Mouse (Mus musculus): ENCODE data around the gene Sec14l1. TPM values are rescaled to one million over a fixed set of nuclear protein-coding genes. Genes with fewer than 3 reads are reported as not detected.

Sec14l1 gene
- polyA plus RNA-seq, 1 experiment from 2014 or later, result 25.4 TPM

DNA sequence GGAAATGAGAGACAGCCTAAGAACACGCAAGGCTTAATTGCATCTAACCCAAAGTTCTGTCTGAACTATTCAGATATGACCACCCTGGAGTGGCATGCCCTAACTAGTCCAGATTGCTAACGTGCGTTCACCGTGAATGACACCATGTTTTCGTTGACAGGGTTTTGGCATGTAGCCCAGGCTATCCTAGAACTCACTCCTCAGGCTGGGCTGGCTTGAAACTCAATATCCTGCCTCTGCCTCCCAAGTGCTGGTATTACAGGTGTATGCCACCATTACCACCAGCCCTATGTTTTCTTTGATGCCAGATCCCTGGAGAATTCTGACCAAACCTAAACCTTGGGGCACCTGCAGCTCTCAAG lies 45.0 kb downstream of the Sec14l1 start:
- no peak overlapping the region for H3K4me3 ChIP-seq (ENCODE audit: low read depth, low read length)
- no peak overlapping the region for H3K9ac ChIP-seq (replicated peaks; ENCODE audit: low read length)
- no peaks in the 10 kb centered on the region for H3K27me3 ChIP-seq (ENCODE audit: control insufficient read depth, insufficient read depth, low read length)
- DNase-seq (ENCODE audit: low spot score) (no peak), ATAC-seq (replicated peaks; ENCODE audit: insufficient number of reproducible peaks, low FRiP score, low TSS enrichment, low read depth) (no peak)
- H3K27ac ChIP-seq (replicated peaks; ENCODE audit: low read depth, low read length), result no peak overlapping the region
- WGBS, result 93% methylated on average over 5 of the region's 5 CpGs
- H3K4me2 ChIP-seq (ENCODE audit: low read depth, low read length), result no peak overlapping the region
- no peaks in the 10 kb centered on the region; the same call in 1 of the 2 replicates for H3K36me3 ChIP-seq (replicated peaks; ENCODE audit: control insufficient read depth, insufficient read depth, low read depth, low read length)
- H3K9me3 ChIP-seq (replicated peaks; ENCODE audit: control insufficient read depth, low read length), result no peaks in the 10 kb centered on the region
- H3K4me1 ChIP-seq (ENCODE audit: control insufficient read depth, insufficient read depth, low read length), result no peaks in the 10 kb centered on the region

GRCm38 (mm10) chr11:117160791-117161190 lies 45.8 kb downstream of the Sec14l1 start:
- no peak overlapping the region for H3K4me2 ChIP-seq (ENCODE audit: low read depth, low read length)
- H3K9ac ChIP-seq (replicated peaks; ENCODE audit: low read length), result no peak overlapping the region
- no peaks in the 10 kb centered on the region; the same call in 1 of the 2 replicates for H3K36me3 ChIP-seq (replicated peaks; ENCODE audit: control insufficient read depth, insufficient read depth, low read depth, low read length)
- H3K4me1 ChIP-seq (ENCODE audit: control insufficient read depth, insufficient read depth, low read length), result no peaks in the 10 kb centered on the region
- no peaks in the 10 kb centered on the region for H3K9me3 ChIP-seq (replicated peaks; ENCODE audit: control insufficient read depth, low read length)
- H3K27ac ChIP-seq (replicated peaks; ENCODE audit: low read depth, low read length), result no peak overlapping the region
- no peak overlapping the region for H3K4me3 ChIP-seq (ENCODE audit: low read depth, low read length)
- no peaks in the 10 kb centered on the region for H3K27me3 ChIP-seq (ENCODE audit: control insufficient read depth, insufficient read depth, low read length)
- WGBS, result 92% methylated on average over 12 of the region's 12 CpGs
- DNase-seq (ENCODE audit: low spot score) (no peak), ATAC-seq (replicated peaks; ENCODE audit: insufficient number of reproducible peaks, low FRiP score, low TSS enrichment, low read depth) (no peak)

DNA sequence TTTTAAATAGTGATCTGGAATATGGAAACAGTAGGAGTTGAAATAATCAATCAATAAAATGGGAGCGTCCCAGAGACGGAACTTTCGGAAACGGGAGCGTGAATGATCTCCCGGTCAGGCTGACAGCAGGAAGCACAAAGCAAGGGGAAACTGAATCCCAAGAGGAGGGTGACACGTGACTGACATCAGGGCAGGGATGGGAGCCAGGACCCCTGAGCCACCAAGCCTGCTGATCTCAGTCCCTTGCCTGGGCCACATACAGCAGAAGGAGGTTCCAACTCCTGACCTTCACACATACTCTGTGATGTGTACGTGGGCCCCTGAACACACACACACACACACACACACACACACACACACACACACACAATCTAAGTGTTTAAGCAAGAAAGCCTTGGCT lies 46.6 kb downstream of the Sec14l1 start:
- H3K9me3 ChIP-seq (replicated peaks; ENCODE audit: control insufficient read depth, low read length), result no peaks in the 10 kb centered on the region
- no peaks in the 10 kb centered on the region for H3K27me3 ChIP-seq (ENCODE audit: control insufficient read depth, insufficient read depth, low read length)
- DNase-seq (ENCODE audit: low spot score), result no peak
- no peaks in the 10 kb centered on the region; the same call in 1 of the 2 replicates for H3K36me3 ChIP-seq (replicated peaks; ENCODE audit: control insufficient read depth, insufficient read depth, low read depth, low read length)
- no peak overlapping the region for H3K27ac ChIP-seq (replicated peaks; ENCODE audit: low read depth, low read length)
- WGBS, result 75% methylated on average over 8 of the region's 8 CpGs
- ATAC-seq (replicated peaks; ENCODE audit: insufficient number of reproducible peaks, low FRiP score, low TSS enrichment, low read depth), result no peak
- no peak overlapping the region for H3K4me2 ChIP-seq (ENCODE audit: low read depth, low read length)
- H3K9ac ChIP-seq (replicated peaks; ENCODE audit: low read length), result no peak overlapping the region
- H3K4me1 ChIP-seq (ENCODE audit: control insufficient read depth, insufficient read depth, low read length), result no peaks in the 10 kb centered on the region
- H3K4me3 ChIP-seq (ENCODE audit: low read depth, low read length), result no peak overlapping the region

GRCm38 (mm10) chr11:117163098-117163497 lies 48.1 kb downstream of the Sec14l1 start:
- no peak overlapping the region for H3K27ac ChIP-seq (replicated peaks; ENCODE audit: low read depth, low read length)
- H3K9me3 ChIP-seq (replicated peaks; ENCODE audit: control insufficient read depth, low read length), result no peaks in the 10 kb centered on the region
- 71% methylated on average over 9 of the region's 9 CpGs for WGBS
- no peak overlapping the region for H3K4me2 ChIP-seq (ENCODE audit: low read depth, low read length)
- H3K4me3 ChIP-seq (ENCODE audit: low read depth, low read length), result no peak overlapping the region
- no peaks in the 10 kb centered on the region for H3K27me3 ChIP-seq (ENCODE audit: control insufficient read depth, insufficient read depth, low read length)
- DNase-seq (ENCODE audit: low spot score) (no peak), ATAC-seq (replicated peaks; ENCODE audit: insufficient number of reproducible peaks, low FRiP score, low TSS enrichment, low read depth) (no peak)
- H3K9ac ChIP-seq (replicated peaks; ENCODE audit: low read length), result no peak overlapping the region
- no peaks in the 10 kb centered on the region for H3K4me1 ChIP-seq (ENCODE audit: control insufficient read depth, insufficient read depth, low read length)
- H3K36me3 ChIP-seq (replicated peaks; ENCODE audit: control insufficient read depth, insufficient read depth, low read depth, low read length), result no peaks in the 10 kb centered on the region; the same call in 1 of the 2 replicates

GRCm38 (mm10) chr11:117163771-117164170 lies 48.8 kb downstream of the Sec14l1 start:
- Histone ChIP-seq H3K4me3 (ENCODE audit: low read depth, low read length) (no peak overlapping the region), H3K27ac (replicated peaks; ENCODE audit: low read depth, low read length) (no peak overlapping the region), H3K4me2 (ENCODE audit: low read depth, low read length) (no peak overlapping the region), H3K36me3 (replicated peaks; ENCODE audit: control insufficient read depth, insufficient read depth, low read depth, low read length) (no peaks in the 10 kb centered on the region; the same call in 1 of the 2 replicates), H3K9me3 (replicated peaks; ENCODE audit: control insufficient read depth, low read length) (no peaks in the 10 kb centered on the region), H3K27me3 (ENCODE audit: control insufficient read depth, insufficient read depth, low read length) (no peaks in the 10 kb centered on the region), H3K9ac (replicated peaks; ENCODE audit: low read length) (no peak overlapping the region), H3K4me1 (ENCODE audit: control insufficient read depth, insufficient read depth, low read length) (no peaks in the 10 kb centered on the region)
- 84% methylated on average over 6 of the region's 6 CpGs for WGBS
- DNase-seq (ENCODE audit: low spot score), result no peak
- ATAC-seq (replicated peaks; ENCODE audit: insufficient number of reproducible peaks, low FRiP score, low TSS enrichment, low read depth), result no peak

DNA sequence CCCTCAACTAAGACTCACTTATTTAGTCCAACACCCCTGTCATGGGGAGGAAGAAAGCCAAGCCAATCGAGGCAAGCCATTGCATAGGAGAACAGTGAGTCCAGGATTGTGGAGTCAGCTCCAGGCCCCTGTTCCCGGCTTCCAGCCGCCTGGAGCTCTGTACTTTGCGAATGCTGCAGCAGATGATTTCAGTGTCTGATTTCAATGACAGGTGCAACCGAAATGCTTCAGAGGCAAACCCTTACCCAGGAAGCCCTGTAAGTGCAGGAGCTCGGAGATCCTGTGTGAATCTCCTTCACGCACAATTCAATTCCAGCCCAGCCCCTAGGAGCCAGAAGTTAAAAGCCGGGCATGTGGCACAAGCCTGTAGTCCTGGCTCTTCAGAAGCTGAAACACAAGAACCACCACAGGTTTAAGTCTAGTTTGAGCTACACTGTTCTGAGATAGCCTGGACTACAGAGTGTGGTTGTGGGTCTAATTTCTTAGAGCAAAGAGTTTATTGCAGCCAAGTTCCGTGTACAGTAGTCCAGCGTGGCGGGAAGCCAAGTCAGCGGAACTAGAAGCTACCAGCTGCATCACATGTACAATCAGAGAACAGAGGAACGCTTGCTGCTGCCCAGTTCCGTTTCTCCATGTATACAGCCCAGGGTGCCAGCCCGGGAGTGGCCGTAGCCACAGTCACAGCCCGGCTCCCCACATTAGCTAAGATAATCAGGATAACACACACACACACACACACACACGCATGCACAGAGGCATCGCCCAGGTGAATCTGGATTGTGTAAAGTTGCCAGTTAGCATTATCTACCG lies 53.5 kb downstream of the Sec14l1 start:
- no peaks in the 10 kb centered on the region for H3K27me3 ChIP-seq (ENCODE audit: control insufficient read depth, insufficient read depth, low read length)
- H3K27ac ChIP-seq (replicated peaks; ENCODE audit: low read depth, low read length), result no peak overlapping the region
- no peak for ATAC-seq (replicated peaks; ENCODE audit: insufficient number of reproducible peaks, low FRiP score, low TSS enrichment, low read depth)
- no peaks in the 10 kb centered on the region for H3K4me1 ChIP-seq (ENCODE audit: control insufficient read depth, insufficient read depth, low read length)
- H3K9me3 ChIP-seq (replicated peaks; ENCODE audit: control insufficient read depth, low read length), result no peaks in the 10 kb centered on the region
- no peak overlapping the region for H3K4me3 ChIP-seq (ENCODE audit: low read depth, low read length)
- H3K9ac ChIP-seq (replicated peaks; ENCODE audit: low read length), result no peak overlapping the region
- WGBS, result 86% methylated on average over 20 of the region's 20 CpGs
- H3K4me2 ChIP-seq (ENCODE audit: low read depth, low read length), result no peak overlapping the region
- no peak for DNase-seq (ENCODE audit: low spot score)
- no peaks in the 10 kb centered on the region for H3K36me3 ChIP-seq (replicated peaks; ENCODE audit: control insufficient read depth, insufficient read depth, low read depth, low read length)

DNA sequence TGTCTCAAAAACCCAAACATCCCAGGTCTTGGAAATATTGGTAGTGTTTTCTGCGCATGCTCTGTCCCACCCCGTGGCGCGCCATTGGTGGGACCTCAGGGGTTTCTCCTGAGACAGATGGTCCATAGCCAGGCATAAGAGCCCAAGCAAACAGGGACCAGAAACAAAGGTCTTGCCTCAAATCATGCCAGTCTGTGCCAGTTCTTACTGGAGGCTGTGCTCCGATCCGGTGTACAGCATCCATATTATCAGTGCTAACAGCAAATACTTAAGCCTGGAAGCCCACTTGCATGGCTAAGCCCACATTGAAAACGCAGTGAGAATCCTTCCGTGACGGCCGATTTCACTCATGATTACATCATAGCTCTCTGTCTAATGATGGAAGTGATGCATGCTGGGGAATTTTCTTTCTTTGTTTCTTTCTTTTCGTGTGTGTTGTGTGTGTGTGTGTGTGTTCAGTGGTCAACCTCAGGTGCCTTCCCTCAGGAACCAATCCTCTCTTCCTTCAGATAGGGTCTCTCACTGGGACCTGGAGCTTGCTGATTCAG lies 54.2 kb downstream of the Sec14l1 start:
- Histone ChIP-seq H3K9ac (replicated peaks; ENCODE audit: low read length) (no peak overlapping the region), H3K9me3 (replicated peaks; ENCODE audit: control insufficient read depth, low read length) (no peaks in the 10 kb centered on the region), H3K4me3 (ENCODE audit: low read depth, low read length) (no peak overlapping the region), H3K4me1 (ENCODE audit: control insufficient read depth, insufficient read depth, low read length) (no peaks in the 10 kb centered on the region), H3K27me3 (ENCODE audit: control insufficient read depth, insufficient read depth, low read length) (no peaks in the 10 kb centered on the region), H3K36me3 (replicated peaks; ENCODE audit: control insufficient read depth, insufficient read depth, low read depth, low read length) (no peaks in the 10 kb centered on the region), H3K4me2 (ENCODE audit: low read depth, low read length) (no peak overlapping the region), H3K27ac (replicated peaks; ENCODE audit: low read depth, low read length) (no peak overlapping the region)
- WGBS, result 92% methylated on average over 11 of the region's 11 CpGs
- DNase-seq (ENCODE audit: low spot score) (no peak), ATAC-seq (replicated peaks; ENCODE audit: insufficient number of reproducible peaks, low FRiP score, low TSS enrichment, low read depth) (no peak)

DNA sequence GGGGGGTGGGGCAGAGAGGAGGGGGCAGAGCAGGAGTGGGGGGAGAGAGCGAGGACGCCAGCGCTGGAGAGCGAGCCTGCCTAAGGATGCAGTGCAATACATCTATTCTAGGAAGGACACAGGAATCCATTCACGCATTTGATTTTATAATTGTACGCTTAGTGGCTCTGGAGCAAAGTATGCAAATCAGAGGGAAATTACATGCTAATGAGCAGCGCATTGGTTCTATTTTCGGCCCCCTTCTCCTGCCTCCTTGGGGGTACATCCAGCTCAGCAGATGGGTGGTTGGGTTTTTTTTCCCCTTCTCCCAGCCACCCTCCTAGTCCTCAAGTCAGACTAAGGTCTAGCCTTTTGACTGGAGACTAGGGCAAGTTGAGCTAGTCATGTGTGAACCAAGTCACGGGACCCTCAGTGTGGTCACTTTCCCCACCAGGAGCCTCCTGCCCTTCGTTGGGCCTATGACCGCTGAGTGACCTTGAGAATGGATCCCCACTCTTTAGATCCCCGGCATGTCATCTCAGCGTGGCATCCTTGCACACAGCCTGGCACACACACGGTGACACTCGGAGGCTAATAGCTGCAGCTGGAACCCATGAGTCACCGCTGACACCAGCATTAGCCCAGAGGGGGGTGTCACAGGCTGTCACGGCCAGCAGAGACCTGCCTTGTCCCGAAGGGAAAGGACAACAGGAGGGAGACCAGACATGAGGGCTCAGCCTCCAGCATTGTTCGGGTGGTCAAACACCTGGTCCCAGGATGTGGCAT lies 55.0 kb downstream of the Sec14l1 start:
- H3K9me3 ChIP-seq (replicated peaks; ENCODE audit: control insufficient read depth, low read length), result no peaks in the 10 kb centered on the region
- ATAC-seq (replicated peaks; ENCODE audit: insufficient number of reproducible peaks, low FRiP score, low TSS enrichment, low read depth) (no peak), DNase-seq (ENCODE audit: low spot score) (no peak)
- H3K27ac ChIP-seq (replicated peaks; ENCODE audit: low read depth, low read length), result no peak overlapping the region
- H3K27me3 ChIP-seq (ENCODE audit: control insufficient read depth, insufficient read depth, low read length), result no peaks in the 10 kb centered on the region
- no peak overlapping the region for H3K9ac ChIP-seq (replicated peaks; ENCODE audit: low read length)
- no peaks in the 10 kb centered on the region for H3K36me3 ChIP-seq (replicated peaks; ENCODE audit: control insufficient read depth, insufficient read depth, low read depth, low read length)
- no peak overlapping the region for H3K4me2 ChIP-seq (ENCODE audit: low read depth, low read length)
- H3K4me3 ChIP-seq (ENCODE audit: low read depth, low read length), result no peak overlapping the region
- H3K4me1 ChIP-seq (ENCODE audit: control insufficient read depth, insufficient read depth, low read length), result no peaks in the 10 kb centered on the region
- 94% methylated on average over 19 of the region's 19 CpGs for WGBS

All from embryonic facial prominence, embryonic 11.5 days (tissue).